Mouse (Mus musculus) cerebellum, adult 9-10 months (tissue): ENCODE results near the gene Hoxa7.

Experiments used
- DNase-seq: peaks from one replicate; pipeline ENCODE4 v3.0.0; 2022

The Hoxa7 gene

GRCm38 (mm10) chr6:52252775-52253376 lies 31.2 kb upstream of the Hoxa7 start:
- DNase-seq, result no peak

GRCm38 (mm10) chr6:52252016-52252774 lies 30.5 kb upstream of the Hoxa7 start:
- DNase-seq, result no peak

GRCm38 (mm10) chr6:52251177-52251879 lies 29.7 kb upstream of the Hoxa7 start:
- no peak for DNase-seq

GRCm38 (mm10) chr6:52249826-52250225 lies 28.2 kb upstream of the Hoxa7 start:
- DNase-seq, result no peak

- DNase-seq, result no peak
These were observed 27.7 kb upstream of the Hoxa7 start for GRCm38 (mm10) chr6:52249415-52249738.

- DNase-seq, result no peak
These were observed 27.2 kb upstream of the Hoxa7 start for GRCm38 (mm10) chr6:52248638-52249414.

GRCm38 (mm10) chr6:52247766-52248637 lies 26.3 kb upstream of the Hoxa7 start:
- no peak for DNase-seq

- DNase-seq, result no peak
These were observed 25.3 kb upstream of the Hoxa7 start for GRCm38 (mm10) chr6:52246916-52247315.

- DNase-seq, result no peak
These were observed 24.7 kb upstream of the Hoxa7 start for GRCm38 (mm10) chr6:52246403-52246803.

- DNase-seq, result no peak
These were observed 24.1 kb upstream of the Hoxa7 start, which contains the start of gene Hoxa11 for GRCm38 (mm10) chr6:52245757-52246142. Gene Hoxa11 (minus strand): TSS chr6:52245810.

GRCm38 (mm10) chr6:52245040-52245756 lies 23.5 kb upstream of the Hoxa7 start:
- no peak for DNase-seq

- no peak for DNase-seq
These were observed 22.9 kb upstream of the Hoxa7 start for GRCm38 (mm10) chr6:52244471-52245039.

GRCm38 (mm10) chr6:52243681-52244121 lies 22.0 kb upstream of the Hoxa7 start:
- DNase-seq, result no peak

- DNase-seq, result no peak
These were observed 21.2 kb upstream of the Hoxa7 start for GRCm38 (mm10) chr6:52242801-52243332.

GRCm38 (mm10) chr6:52241001-52241621 lies 19.5 kb upstream of the Hoxa7 start:
- DNase-seq, result no peak

GRCm38 (mm10) chr6:52240389-52241000 lies 18.8 kb upstream of the Hoxa7 start, which contains the start of gene Hoxa10:
Gene Hoxa10 (minus strand): TSS chr6:52240854.
- no peak for DNase-seq

- no peak for DNase-seq
These were observed 18.2 kb upstream of the Hoxa7 start for GRCm38 (mm10) chr6:52239625-52240388.

GRCm38 (mm10) chr6:52238976-52239375 lies 17.3 kb upstream of the Hoxa7 start:
- DNase-seq, result no peak

- no peak for DNase-seq
These were observed 16.5 kb upstream of the Hoxa7 start for GRCm38 (mm10) chr6:52238155-52238545.
